Mouse (Mus musculus) lung, embryonic 14.5 days (tissue): ENCODE data around the gene Ccl21a. TPM values are rescaled to one million over a fixed set of nuclear protein-coding genes. Genes with fewer than 3 reads are reported as not detected.
"Not testable (repeated sequence)": the region's sequence is repeated elsewhere in the genome, so short reads cannot be mapped to it uniquely, and the experiment has no call there.

ENCODE experiments used
- ATAC-seq: fragments of 200-750 bp; cut with Nextera tagmentation; 2 replicates; pipeline ENCODE4 v1.8.0; 2017; ENCODE audit warnings: mild to moderate bottlenecking, moderate TSS enrichment, moderate library complexity; ENCODE audit not compliant: insufficient read depth
- DNase-seq: peaks from one replicate; pipeline ENCODE4 v3.0.0-alpha.2; 2015
- H3K27ac ChIP-seq: fragments of 300-500 bp; sonication (generic); 2 replicates; pipeline ENCODE4 v1.5.1; 2014; ENCODE audit warnings: low read depth, mild to moderate bottlenecking, moderate library complexity
- H3K27me3 ChIP-seq: fragments of 300-500 bp; sonication (generic); 2 replicates; pipeline ENCODE4 v1.6.1; 2014; ENCODE audit warnings: low read length, control low read depth; ENCODE audit not compliant: insufficient read depth
- H3K36me3 ChIP-seq: fragments of 300-500 bp; sonication (generic); 2 replicates; pipeline ENCODE4 v1.6.1; 2014; ENCODE audit warnings: control low read depth; ENCODE audit not compliant: insufficient read depth
- H3K4me1 ChIP-seq: fragments of 300-500 bp; sonication (generic); 2 replicates; pipeline ENCODE4 v1.6.1; 2014; ENCODE audit warnings: antibody characterized with exemption, control low read depth; ENCODE audit not compliant: insufficient read depth
- H3K4me2 ChIP-seq: fragments of 300-500 bp; sonication (generic); 2 replicates; pipeline ENCODE4 v1.6.1; 2014; ENCODE audit warnings: mild to moderate bottlenecking
- H3K4me3 ChIP-seq: fragments of 300-500 bp; sonication (generic); 2 replicates; pipeline ENCODE4 v1.5.1; 2014; ENCODE audit warnings: low read depth, low read length
- H3K9ac ChIP-seq: fragments of 300-500 bp; sonication (generic); 2 replicates; pipeline ENCODE4 v1.6.1; 2014
- H3K9me3 ChIP-seq: fragments of 300-500 bp; sonication (generic); 2 replicates; pipeline ENCODE4 v1.6.1; 2016; ENCODE audit warnings: low read depth, low read length, control low read depth
- WGBS: fragments of 180-500 bp; shearing (Covaris S2); extraction: QIAGEN DNeasy Blood & Tissue Kit; methylation state at CpG from one replicate; pipeline ENCODE4 v1.1.7; 2014; 5-methylcytosine and 5-hydroxymethylcytosine counted together
- polyA plus RNA-seq: library from polyadenylated mRNA; unstranded; fragments of >200 nt; fragmentation: Nextera tagmentation; extraction: Ambion mirVana; gene quantifications from 2 replicates; pipeline ENCODE4 v1.2.1, GENCODE M21; 2014

The Ccl21a gene
- 57.4 and 77.5 TPM in 2 replicates for polyA plus RNA-seq

DNA sequence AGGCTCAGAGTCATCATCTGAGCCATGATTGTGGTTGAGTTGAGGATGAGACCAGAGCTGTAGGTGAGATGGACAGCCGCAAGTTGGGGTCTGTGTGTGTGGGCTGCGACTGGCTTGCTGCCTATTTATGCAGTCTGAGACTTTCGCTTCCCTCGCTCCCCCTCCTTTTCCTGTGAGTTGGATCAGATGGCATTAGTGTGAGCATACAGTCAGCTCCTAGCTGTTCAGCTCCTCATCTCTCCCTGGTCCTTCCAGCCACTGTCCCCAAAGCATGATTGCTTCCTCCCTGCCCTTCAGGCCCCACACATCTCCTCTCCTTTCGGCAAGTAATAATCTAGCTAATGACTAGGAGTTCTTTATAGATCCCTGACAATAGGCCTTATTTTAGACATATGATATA is at the start of gene Ccl21a:
Ccl21a (minus strand) TSS at position 101 of the 400 bp plus-strand sequence.
- not testable (repeated sequence) for H3K4me3 ChIP-seq, H3K9me3 ChIP-seq, H3K4me2 ChIP-seq, H3K36me3 ChIP-seq, H3K4me1 ChIP-seq, H3K27me3 ChIP-seq, DNase-seq, ATAC-seq, H3K27ac ChIP-seq, H3K9ac ChIP-seq
- WGBS = no CpG with 5 or more reads among the region's 5 CpGs

DNA sequence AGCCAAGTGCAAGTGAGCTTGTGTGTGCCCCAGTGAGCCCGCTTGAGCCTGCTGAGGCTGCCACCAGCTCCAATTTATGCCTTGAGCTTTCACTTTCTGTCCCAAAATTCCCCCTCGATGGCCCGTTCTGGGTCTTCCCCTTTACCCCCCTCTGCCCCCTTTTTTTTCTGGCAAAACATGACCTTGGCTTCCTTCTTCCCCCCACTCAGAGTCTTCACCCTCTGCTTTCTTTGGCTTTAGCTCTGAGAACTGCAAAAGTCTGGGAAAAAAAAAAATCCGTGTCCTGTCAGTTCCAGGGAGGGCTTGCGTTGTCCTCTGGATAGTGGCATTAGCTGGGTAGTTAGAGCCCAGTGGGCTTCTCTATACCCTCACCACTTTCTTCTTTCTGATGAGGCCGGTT is 17.3 kb downstream of the Ccl21a start, which contains the start of gene Ccl19:
Ccl19 (minus strand) TSS at position 101 of the 400 bp plus-strand sequence.
- H3K27ac ChIP-seq, DNase-seq, ATAC-seq, H3K4me3 ChIP-seq, H3K9me3 ChIP-seq, H3K9ac ChIP-seq, H3K27me3 ChIP-seq, H3K4me1 ChIP-seq, H3K36me3 ChIP-seq, H3K4me2 ChIP-seq: not testable (repeated sequence)
- no CpG with 5 or more reads among the region's 6 CpGs for WGBS

DNA sequence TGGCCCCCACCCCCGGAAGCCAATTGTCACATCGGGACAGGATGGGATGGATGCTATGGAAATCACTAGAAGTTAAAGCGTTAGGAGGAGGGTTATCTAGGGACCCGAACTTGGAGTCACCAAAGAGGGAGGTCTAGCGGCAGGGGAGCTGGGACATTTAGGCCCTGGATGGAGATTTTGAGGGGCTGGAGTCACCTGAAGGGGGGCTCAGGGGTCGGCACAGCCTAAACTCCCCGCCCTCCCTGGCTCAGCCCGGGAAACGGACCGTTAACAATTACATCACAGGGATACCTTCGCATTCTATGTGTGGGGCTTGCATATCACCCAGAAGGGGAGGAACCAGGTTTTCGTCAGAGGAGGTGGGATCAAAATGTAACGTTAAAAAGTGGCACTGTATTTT is 38.5 kb downstream of the Ccl21a start, which contains the start of gene 4930578G10Rik:
4930578G10Rik (plus strand) TSS at position 301 of the 400 bp plus-strand sequence.
- WGBS = no CpG with 5 or more reads among the region's 13 CpGs

More for the DNA sequence above, 38.5 kb downstream of the Ccl21a start, which contains the start of gene 4930578G10Rik:
- not testable (repeated sequence) for H3K4me3 ChIP-seq, H3K4me2 ChIP-seq, H3K9me3 ChIP-seq, H3K9ac ChIP-seq, DNase-seq, H3K36me3 ChIP-seq, ATAC-seq, H3K27ac ChIP-seq, H3K4me1 ChIP-seq, H3K27me3 ChIP-seq

Other genes starting within 250 kb of the Ccl21a start
- 0.16 TPM in 1 of 2 replicates, not detected in the other for gene Fam205a2, start 245.8 kb downstream of the Ccl21a start, polyA plus RNA-seq
- 0.61 and 2.1 TPM in 2 replicates for gene Gm10591, start 161.8 kb downstream of the Ccl21a start, polyA plus RNA-seq
- gene Gm2564, start 144.3 kb downstream of the Ccl21a start, polyA plus RNA-seq = not detected in 2 replicates
- not detected in 2 replicates for gene Ccl27b, start 118.7 kb downstream of the Ccl21a start, polyA plus RNA-seq
- not detected in 2 replicates for gene Il11ra2, start 112.1 kb downstream of the Ccl21a start, polyA plus RNA-seq
- gene 4930578G10Rik, start 38.4 kb downstream of the Ccl21a start, polyA plus RNA-seq = 0.45 TPM in 1 of 2 replicates, not detected in the other
- not detected in 2 replicates for gene Ccl19, start 17.4 kb downstream of the Ccl21a start, polyA plus RNA-seq
- gene Fam205a1, start 79.9 kb upstream of the Ccl21a start, polyA plus RNA-seq = 0.05 TPM in 1 of 2 replicates, not detected in the other
- gene Gm12394, start 82.8 kb upstream of the Ccl21a start, polyA plus RNA-seq = 0.12 and 0.38 TPM in 2 replicates
- gene Fam205c, start 100.2 kb upstream of the Ccl21a start, polyA plus RNA-seq = 0.25 and 0.42 TPM in 2 replicates
- 0.43 and 0.53 TPM in 2 replicates for gene Phf24, start 142.7 kb upstream of the Ccl21a start, polyA plus RNA-seq
- 6.3 and 6.9 TPM in 2 replicates for gene Dnajb5, start 175.8 kb upstream of the Ccl21a start, polyA plus RNA-seq
- gene 1700022I11Rik, start 195.6 kb upstream of the Ccl21a start, polyA plus RNA-seq = 0.43 and 0.46 TPM in 2 replicates
- gene Vcp, start 226.5 kb upstream of the Ccl21a start, polyA plus RNA-seq = 558 and 560 TPM in 2 replicates
- gene Fancg, start 236.5 kb upstream of the Ccl21a start, polyA plus RNA-seq = 19.4 and 20.8 TPM in 2 replicates